Mouse (Mus musculus): Measurements from ENCODE around the gene Mgll.
A peak's percentile ranks its signal among the peaks of the same experiment; 100 is the strongest.

The Mgll gene

GRCm38 (mm10) chr6:88800735-88801134 lies 76.5 kb downstream of the Mgll start:
- DNase-seq (ENCODE audit: low read depth, low spot score) = no peak

GRCm38 (mm10) chr6:88803051-88803450 lies 78.8 kb downstream of the Mgll start:
- no peak for DNase-seq (ENCODE audit: low read depth, low spot score)

- no peak for DNase-seq (ENCODE audit: low read depth, low spot score)
Measured at GRCm38 (mm10) chr6:88803957-88804695, 79.9 kb downstream of the Mgll start.

GRCm38 (mm10) chr6:88804966-88805577 lies 80.9 kb downstream of the Mgll start:
- no peak for DNase-seq (ENCODE audit: low read depth, low spot score)

- DNase-seq (ENCODE audit: low read depth, low spot score) = peak; percentile 53
Measured at GRCm38 (mm10) chr6:88809091-88810037, 85.2 kb downstream of the Mgll start.

- no peak for DNase-seq (ENCODE audit: low read depth, low spot score)
Measured at GRCm38 (mm10) chr6:88810291-88810690, 86.1 kb downstream of the Mgll start.

GRCm38 (mm10) chr6:88811396-88811795 lies 87.2 kb downstream of the Mgll start:
- DNase-seq (ENCODE audit: low read depth, low spot score) = no peak

- no peak for DNase-seq (ENCODE audit: low read depth, low spot score)
Measured at GRCm38 (mm10) chr6:88811880-88812400, 87.7 kb downstream of the Mgll start.

GRCm38 (mm10) chr6:88812886-88813285 lies 88.7 kb downstream of the Mgll start:
- DNase-seq (ENCODE audit: low read depth, low spot score) = peak; percentile 81

- no peak for DNase-seq (ENCODE audit: low read depth, low spot score)
Measured at GRCm38 (mm10) chr6:88813832-88814231, 89.6 kb downstream of the Mgll start.

GRCm38 (mm10) chr6:88815036-88815435 lies 90.8 kb downstream of the Mgll start:
- DNase-seq (ENCODE audit: low read depth, low spot score) = no peak

- no peak for DNase-seq (ENCODE audit: low read depth, low spot score)
Measured at GRCm38 (mm10) chr6:88815489-88815888, 91.3 kb downstream of the Mgll start.

- no peak for DNase-seq (ENCODE audit: low read depth, low spot score)
Measured at GRCm38 (mm10) chr6:88816913-88817312, 92.7 kb downstream of the Mgll start.

GRCm38 (mm10) chr6:88820853-88821252 lies 96.6 kb downstream of the Mgll start:
- DNase-seq (ENCODE audit: low read depth, low spot score) = no peak

- DNase-seq (ENCODE audit: low read depth, low spot score) = no peak
Measured at GRCm38 (mm10) chr6:88821294-88821693, 97.1 kb downstream of the Mgll start.

GRCm38 (mm10) chr6:88821901-88822300 lies 97.7 kb downstream of the Mgll start:
- no peak for DNase-seq (ENCODE audit: low read depth, low spot score)

- DNase-seq (ENCODE audit: low read depth, low spot score) = no peak
Measured at GRCm38 (mm10) chr6:88824183-88824582, 100.0 kb downstream of the Mgll start.

GRCm38 (mm10) chr6:88826088-88826487 lies 101.9 kb downstream of the Mgll start:
- DNase-seq (ENCODE audit: low read depth, low spot score) = no peak

- DNase-seq (ENCODE audit: low read depth, low spot score) = peak; percentile 51
Measured at GRCm38 (mm10) chr6:88826545-88826944, 102.3 kb downstream of the Mgll start.

- no peak for DNase-seq (ENCODE audit: low read depth, low spot score)
Measured at GRCm38 (mm10) chr6:88826965-88827364, 102.8 kb downstream of the Mgll start.

- DNase-seq (ENCODE audit: low read depth, low spot score) = no peak
Measured at GRCm38 (mm10) chr6:88827395-88828205, 103.4 kb downstream of the Mgll start.

Measured in ZHBTc4 (cell line).